Mouse (Mus musculus) brain, embryonic 14.5 days (tissue): ENCODE measurements around the gene Pip5k1c.

Experiments used
- CTCF ChIP-seq: fragments of 200-500 bp; IDR thresholded peaks from 2 replicates; pipeline ENCODE4 v1.5.1; 2012; ENCODE audit warnings: inconsistent platforms, mild to moderate bottlenecking, moderate library complexity, borderline replicate concordance; ENCODE audit not compliant: insufficient read depth, insufficient read length; ENCODE audit errors: extremely low read depth
- POLR2A ChIP-seq: fragments of 200-500 bp; IDR thresholded peaks from 2 replicates; pipeline ENCODE4 v1.6.1; 2012; ENCODE audit warnings: mild to moderate bottlenecking, inconsistent platforms, borderline replicate concordance; ENCODE audit not compliant: poor library complexity, insufficient read depth, insufficient read length, severe bottlenecking; ENCODE audit errors: extremely low read depth

DNA sequence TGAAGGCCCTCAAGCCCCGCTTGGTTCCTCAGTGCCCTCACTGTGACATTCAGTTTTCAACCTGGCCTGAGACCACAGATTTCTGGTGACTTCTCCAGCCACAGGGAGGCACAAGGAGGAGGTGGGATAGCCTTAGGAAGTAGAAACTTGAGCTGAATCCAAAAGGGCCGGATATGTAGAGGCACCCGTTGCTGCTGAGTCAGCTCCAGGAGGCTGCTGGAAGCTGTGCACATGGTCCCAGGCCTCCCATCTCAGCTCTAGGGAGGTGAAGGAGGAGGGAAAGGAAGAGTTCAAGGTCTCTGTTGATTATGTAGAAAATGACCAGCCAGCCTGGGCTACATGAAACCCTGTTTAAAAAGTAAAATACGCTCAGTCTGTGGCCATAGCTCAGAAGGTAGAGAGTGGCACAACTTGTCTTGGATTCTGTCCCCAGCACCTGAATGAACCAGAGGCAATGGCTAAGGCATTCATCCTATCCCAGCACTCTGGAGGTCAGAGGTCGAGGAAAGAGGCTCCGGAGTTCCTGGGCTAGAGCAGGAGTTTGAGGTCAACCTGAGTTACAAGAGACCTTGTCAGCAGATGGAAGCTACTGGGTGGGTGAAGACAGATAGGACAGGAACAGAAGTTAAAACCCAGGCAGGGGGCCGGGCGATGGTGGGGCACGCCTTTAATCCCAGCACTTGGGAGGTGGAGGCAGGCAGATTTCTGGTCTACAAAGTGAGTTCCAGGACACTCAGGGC is 62.1 kb downstream of the Pip5k1c start:
- no peak for TF ChIP-seq POLR2A
- no peak for TF ChIP-seq CTCF
